12 mouse cellular contexts compared by ENCODE assay signal in genomic region chr10:121971658-121972057, GRCm38 (mm10).
A peak's percentile ranks its signal among the peaks of the same experiment; 100 is the strongest.
DNase-seq lines count a peak whose midpoint lies in the region; ATAC-seq and TF ChIP-seq lines count a peak whose summit lies in the region.
"Had no signal": no experiment of that assay in that cellular context is flagged by ENCODE, and none has a peak within 500 bp of the region (broad histone marks: within the 10 kb centered on the region; RNA-seq: fewer than 3 reads in every experiment).

No protein-coding gene starts in this region.

- H3K4me1 ChIP-seq in hindbrain, embryonic 10.5 days (replicated peaks) = peaks cover 60% of the 10 kb centered on the region
- peaks cover 26% of the 10 kb centered on the region for H3K4me1 ChIP-seq in hindbrain, embryonic 16.5 days (ENCODE audit: control insufficient read depth, insufficient read depth, low read depth, low read length)
- peaks cover 12% of the 10 kb centered on the region; the same call in 1 of the 2 replicates for H3K4me1 ChIP-seq in midbrain, postnatal 0 days (ENCODE audit: insufficient read depth, low read length)
- H3K4me1 ChIP-seq in midbrain, embryonic 10.5 days = peaks cover 51% of the 10 kb centered on the region
- H3K4me1 ChIP-seq in liver, embryonic 11.5 days (replicated peaks; ENCODE audit: control insufficient read depth, insufficient read depth, low read length) = peaks cover 12% of the 10 kb centered on the region
- H3K4me1 ChIP-seq in neural tube, embryonic 15.5 days = peaks cover 52% of the 10 kb centered on the region

- no peaks in the 10 kb centered on the region for H3K27me3 ChIP-seq in hindbrain, embryonic 10.5 days (ENCODE audit: insufficient read depth, poor library complexity, severe bottlenecking)
- H3K27me3 ChIP-seq in hindbrain, embryonic 16.5 days (replicated peaks; ENCODE audit: control insufficient read depth, insufficient read depth, low read length) = no peaks in the 10 kb centered on the region
- no peaks in the 10 kb centered on the region for H3K27me3 ChIP-seq in midbrain, postnatal 0 days (ENCODE audit: insufficient read depth, low read length)
- no peaks in the 10 kb centered on the region for H3K27me3 ChIP-seq in midbrain, embryonic 10.5 days (ENCODE audit: low read depth, poor library complexity, severe bottlenecking)
- no peaks in the 10 kb centered on the region for H3K27me3 ChIP-seq in liver, embryonic 11.5 days (replicated peaks; ENCODE audit: control insufficient read depth, insufficient read depth, low read length)
- H3K27me3 ChIP-seq in neural tube, embryonic 15.5 days (replicated peaks) = no peaks in the 10 kb centered on the region
- H3K27me3 ChIP-seq: embryonic facial prominence, embryonic 12.5 days had no signal

- H3K4me3 ChIP-seq in hindbrain, embryonic 10.5 days = no peak overlapping the region
- no peak overlapping the region for H3K4me3 ChIP-seq in hindbrain, embryonic 16.5 days (ENCODE audit: low read length)
- no peak overlapping the region for H3K4me3 ChIP-seq in midbrain, postnatal 0 days (ENCODE audit: low read depth, low read length)
- H3K4me3 ChIP-seq in midbrain, embryonic 10.5 days = no peak overlapping the region
- no peak overlapping the region for H3K4me3 ChIP-seq in liver, embryonic 11.5 days (ENCODE audit: low read depth, low read length)
- H3K4me3 ChIP-seq in neural tube, embryonic 15.5 days (replicated peaks) = no peak overlapping the region
- H3K4me3 ChIP-seq: embryonic facial prominence, embryonic 12.5 days had no signal

- H3K36me3 ChIP-seq in hindbrain, embryonic 10.5 days = no peaks in the 10 kb centered on the region
- H3K36me3 ChIP-seq in hindbrain, embryonic 16.5 days (ENCODE audit: control insufficient read depth, insufficient read depth, low read length) = no peaks in the 10 kb centered on the region
- no peaks in the 10 kb centered on the region for H3K36me3 ChIP-seq in midbrain, postnatal 0 days (ENCODE audit: insufficient read depth, low read length)
- no peaks in the 10 kb centered on the region for H3K36me3 ChIP-seq in midbrain, embryonic 10.5 days
- no peaks in the 10 kb centered on the region for H3K36me3 ChIP-seq in liver, embryonic 11.5 days (ENCODE audit: control insufficient read depth, insufficient read depth, low read length)
- no peaks in the 10 kb centered on the region for H3K36me3 ChIP-seq in neural tube, embryonic 15.5 days
- H3K36me3 ChIP-seq: embryonic facial prominence, embryonic 12.5 days had no signal

- no peak for DNase-seq in hindbrain, embryonic 10.5 days (ENCODE audit: low spot score)
- DNase-seq in midbrain, postnatal 0 days (ENCODE audit: low spot score) = no peak
- DNase-seq in midbrain, embryonic 10.5 days (ENCODE audit: low spot score) = no peak
- no peak for DNase-seq in liver, embryonic 11.5 days (ENCODE audit: low spot score)
- DNase-seq in left cerebral cortex, adult 11 months (ENCODE audit: low spot score) = no peak
- DNase-seq: cerebellum, adult 9-11 months; forebrain, postnatal 0 days; kidney, postnatal 14 days had no signal

- no peak for TF ChIP-seq CTCF in midbrain, postnatal 0 days (IDR thresholded peaks at IDR 0.05)

- H3K9me3 ChIP-seq in hindbrain, embryonic 10.5 days = no peaks in the 10 kb centered on the region
- no peaks in the 10 kb centered on the region for H3K9me3 ChIP-seq in hindbrain, embryonic 16.5 days (ENCODE audit: control insufficient read depth, low read length)
- H3K9me3 ChIP-seq in midbrain, postnatal 0 days (ENCODE audit: low read length) = no peaks in the 10 kb centered on the region
- no peaks in the 10 kb centered on the region for H3K9me3 ChIP-seq in midbrain, embryonic 10.5 days (replicated peaks)
- no peaks in the 10 kb centered on the region for H3K9me3 ChIP-seq in liver, embryonic 11.5 days (ENCODE audit: control insufficient read depth, low read length)
- no peaks in the 10 kb centered on the region for H3K9me3 ChIP-seq in neural tube, embryonic 15.5 days (replicated peaks)
- H3K9me3 ChIP-seq: embryonic facial prominence, embryonic 12.5 days had no signal

- no peak for ATAC-seq in hindbrain, embryonic 16.5 days
- no peak for ATAC-seq in midbrain, postnatal 0 days (ENCODE audit: low FRiP score)
- no peak for ATAC-seq in liver, embryonic 11.5 days (replicated peaks; ENCODE audit: low FRiP score)
- ATAC-seq in neural tube, embryonic 15.5 days (ENCODE audit: low FRiP score) = no peak
- ATAC-seq: forebrain, postnatal 0 days had no signal

- H3K9ac ChIP-seq in hindbrain, embryonic 16.5 days (ENCODE audit: low read depth, low read length) = no peak overlapping the region
- H3K9ac ChIP-seq in midbrain, postnatal 0 days (replicated peaks; ENCODE audit: low read length, poor library complexity, severe bottlenecking) = no peak overlapping the region
- no peak overlapping the region for H3K9ac ChIP-seq in liver, embryonic 11.5 days (ENCODE audit: low read depth, low read length)
- no peak overlapping the region for H3K9ac ChIP-seq in neural tube, embryonic 15.5 days (replicated peaks)
- H3K9ac ChIP-seq: embryonic facial prominence, embryonic 12.5 days; forebrain, postnatal 0 days; liver, embryonic 14.5 days had no signal

- H3K27ac ChIP-seq in hindbrain, embryonic 10.5 days = peak overlapping the region; percentile 67
- no peak overlapping the region; the same call in 1 of the 2 replicates for H3K27ac ChIP-seq in hindbrain, embryonic 16.5 days (ENCODE audit: low read depth, low read length)
- 0 out of 2 replicates have a peak overlapping the region, but pooled peaks have one; percentile 12 for H3K27ac ChIP-seq in midbrain, postnatal 0 days (ENCODE audit: low read depth, low read length)
- no peak overlapping the region; the same call in 1 of the 2 replicates for H3K27ac ChIP-seq in midbrain, embryonic 10.5 days (replicated peaks)
- H3K27ac ChIP-seq in liver, embryonic 11.5 days (ENCODE audit: low read depth, low read length) = peak overlapping the region; percentile 34; the same call in 1 of the 2 replicates
- H3K27ac ChIP-seq in neural tube, embryonic 15.5 days (replicated peaks) = peak overlapping the region; percentile 56
- H3K27ac ChIP-seq: embryonic facial prominence, embryonic 12.5 days; liver, embryonic 14.5 days had no signal

- WGBS in hindbrain, embryonic 10.5 days = 57% methylated on average over 8 of the region's 8 CpGs
- 59% methylated on average over 8 of the region's 8 CpGs for WGBS in hindbrain, embryonic 16.5 days
- WGBS in midbrain, postnatal 0 days = 64% methylated on average over 8 of the region's 8 CpGs
- WGBS in midbrain, embryonic 10.5 days = 70% methylated on average over 8 of the region's 8 CpGs
- 43% methylated on average over 8 of the region's 8 CpGs for WGBS in liver, embryonic 11.5 days
- WGBS in neural tube, embryonic 15.5 days = 60% methylated on average over 8 of the region's 8 CpGs

- H3K4me2 ChIP-seq in hindbrain, embryonic 16.5 days (ENCODE audit: low read length) = no peak overlapping the region
- no peak overlapping the region for H3K4me2 ChIP-seq in midbrain, postnatal 0 days (ENCODE audit: low read depth, low read length, poor library complexity, severe bottlenecking)
- H3K4me2 ChIP-seq in liver, embryonic 11.5 days = no peak overlapping the region
- H3K4me2 ChIP-seq in neural tube, embryonic 15.5 days = no peak overlapping the region
- H3K4me2 ChIP-seq: embryonic facial prominence, embryonic 12.5 days had no signal

Comparison
In these comparisons a context has a peak if more than half of its experiments do, and no peak if none do; other contexts are left out.
1. H3K27ac ChIP-seq: peak in hindbrain, embryonic 10.5 days (single experiment), midbrain, postnatal 0 days (single experiment), liver, embryonic 11.5 days (single experiment) and neural tube, embryonic 15.5 days (single experiment); none in hindbrain, embryonic 16.5 days (single experiment) and midbrain, embryonic 10.5 days (single experiment).